Mouse (Mus musculus): ENCODE results near the gene Tmem150a. TPM values are rescaled to one million over a fixed set of nuclear protein-coding genes. Genes with fewer than 3 reads are reported as not detected.

Gene Tmem150a
- polyA plus RNA-seq, 1 experiment from 2014 or later = 21.2 TPM

GRCm38 (mm10) chr6:72364985-72365384, 9.7 kb downstream of the Tmem150a start:
- H3K27ac ChIP-seq (replicated peaks) = no peak overlapping the region
- WGBS = 72% methylated on average over 6 of the region's 6 CpGs
- no peak for ATAC-seq (ENCODE audit: low FRiP score)
- peaks cover 7% of the 10 kb centered on the region; the same call in 1 of the 2 replicates for H3K36me3 ChIP-seq
- H3K4me2 ChIP-seq = no peak overlapping the region
- H3K9me3 ChIP-seq (replicated peaks) = no peaks in the 10 kb centered on the region
- H3K27me3 ChIP-seq (replicated peaks) = no peaks in the 10 kb centered on the region
- no peak overlapping the region for H3K9ac ChIP-seq (replicated peaks)
- peaks cover 21% of the 10 kb centered on the region for H3K4me1 ChIP-seq
- no peak overlapping the region for H3K4me3 ChIP-seq (replicated peaks)

- Histone ChIP-seq H3K27me3 (replicated peaks) (no peaks in the 10 kb centered on the region), H3K4me2 (no peak overlapping the region), H3K36me3 (no peaks in the 10 kb centered on the region), H3K9ac (replicated peaks) (no peak overlapping the region), H3K4me3 (replicated peaks) (no peak overlapping the region), H3K9me3 (replicated peaks) (no peaks in the 10 kb centered on the region), H3K27ac (replicated peaks) (no peak overlapping the region), H3K4me1 (peaks cover 8% of the 10 kb centered on the region)
- ATAC-seq (ENCODE audit: low FRiP score) = no peak
- 68% methylated on average over 3 of the region's 3 CpGs for WGBS
Observed at GRCm38 (mm10) chr6:72366304-72366703, 11.1 kb downstream of the Tmem150a start.

DNA sequence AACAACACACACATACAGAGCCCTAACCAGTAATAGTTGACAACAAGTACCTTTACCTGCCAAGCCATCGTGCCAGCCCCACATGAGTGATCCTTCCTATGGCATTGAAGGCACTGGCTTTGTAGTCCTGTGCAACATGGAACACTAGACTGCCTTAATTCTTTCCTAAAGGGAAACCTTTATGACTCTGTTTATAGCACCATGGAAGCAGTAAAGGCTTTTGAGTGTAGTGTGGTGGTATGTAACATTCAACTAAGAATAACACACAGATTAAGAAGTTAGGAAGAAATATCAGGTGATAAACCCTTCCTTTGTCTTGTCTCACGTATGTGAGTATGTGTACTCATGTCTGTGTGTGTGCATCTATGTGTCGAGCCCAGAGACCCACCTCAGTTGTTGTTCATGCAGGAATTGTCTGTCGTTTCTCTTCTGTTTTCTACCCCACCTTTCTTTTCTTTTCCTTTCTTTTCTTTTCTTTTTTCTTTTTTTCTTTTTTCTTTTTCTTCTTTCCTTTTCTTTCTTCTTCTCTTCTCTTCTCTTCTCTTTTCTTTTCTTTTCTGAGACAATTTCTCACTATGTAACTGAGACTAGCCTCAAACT, 11.7 kb downstream of the Tmem150a start, which contains the start of gene Rnf181:
Gene Rnf181, minus strand, starts transcription at position 113 of the 600 bp plus-strand sequence.
- H3K27ac ChIP-seq (replicated peaks) = no peak within 1 kb of the TSS
- no peaks in the 10 kb centered on the region for H3K36me3 ChIP-seq
- no peaks in the 10 kb centered on the region for H3K9me3 ChIP-seq (replicated peaks)
- no peak within 1 kb of the TSS for H3K4me2 ChIP-seq
- no peaks in the 10 kb centered on the region for H3K27me3 ChIP-seq (replicated peaks)
- H3K9ac ChIP-seq (replicated peaks) = no peak within 1 kb of the TSS
- 0 out of 2 replicates have a peak, but pooled peaks cover 2% of the 10 kb centered on the region for H3K4me1 ChIP-seq
- no peak for ATAC-seq (ENCODE audit: low FRiP score)
- no peak within 1 kb of the TSS for H3K4me3 ChIP-seq (replicated peaks)
- WGBS = 77% methylated on average over 4 of the region's 4 CpGs

- no peak for ATAC-seq (ENCODE audit: low FRiP score)
- no peak overlapping the region for H3K9ac ChIP-seq (replicated peaks)
- H3K9me3 ChIP-seq (replicated peaks) = no peaks in the 10 kb centered on the region
- no peak overlapping the region for H3K27ac ChIP-seq (replicated peaks)
- no peaks in the 10 kb centered on the region for H3K36me3 ChIP-seq
- 78% methylated on average over 4 of the region's 4 CpGs for WGBS
- H3K4me2 ChIP-seq = no peak overlapping the region
- H3K4me3 ChIP-seq (replicated peaks) = no peak overlapping the region
- no peaks in the 10 kb centered on the region for H3K27me3 ChIP-seq (replicated peaks)
- H3K4me1 ChIP-seq = 0 out of 2 replicates have a peak, but pooled peaks cover 2% of the 10 kb centered on the region
Observed at GRCm38 (mm10) chr6:72367460-72367974, 12.3 kb downstream of the Tmem150a start.

GRCm38 (mm10) chr6:72369557-72369956, 14.3 kb downstream of the Tmem150a start:
- WGBS = 77% methylated on average over 4 of the region's 4 CpGs
- Histone ChIP-seq H3K9ac (replicated peaks) (no peak overlapping the region), H3K27ac (replicated peaks) (no peak overlapping the region), H3K4me1 (no peaks in the 10 kb centered on the region), H3K4me3 (replicated peaks) (no peak overlapping the region), H3K4me2 (no peak overlapping the region), H3K36me3 (no peaks in the 10 kb centered on the region), H3K9me3 (replicated peaks) (no peaks in the 10 kb centered on the region), H3K27me3 (replicated peaks) (no peaks in the 10 kb centered on the region)
- no peak for ATAC-seq (ENCODE audit: low FRiP score)

- no peak overlapping the region for H3K27ac ChIP-seq (replicated peaks)
- 85% methylated on average over 12 of the region's 12 CpGs for WGBS
- no peak for ATAC-seq (ENCODE audit: low FRiP score)
Observed at GRCm38 (mm10) chr6:72370091-72370490, 14.8 kb downstream of the Tmem150a start.

DNA sequence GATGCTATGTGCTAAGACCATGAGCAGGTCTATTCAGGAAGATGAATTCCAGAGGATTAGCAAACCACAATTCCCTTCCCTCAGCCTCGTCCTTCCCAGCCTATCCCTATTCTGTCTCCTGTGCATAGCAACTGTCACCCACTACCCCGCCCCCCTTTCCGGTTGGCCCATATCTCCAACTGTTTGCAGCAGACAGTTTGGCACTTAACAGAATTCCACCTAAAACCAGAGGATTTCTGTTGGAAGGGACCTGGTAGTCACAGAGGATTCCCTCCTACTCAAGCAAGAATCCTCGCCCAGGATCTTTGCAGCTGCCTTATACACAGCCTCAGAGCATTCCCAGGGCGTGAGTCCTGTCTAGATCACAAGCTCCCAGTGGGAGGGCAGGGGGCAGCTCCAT, 15.9 kb downstream of the Tmem150a start:
- Histone ChIP-seq H3K27me3 (replicated peaks) (no peaks in the 10 kb centered on the region), H3K9me3 (replicated peaks) (no peaks in the 10 kb centered on the region), H3K36me3 (no peaks in the 10 kb centered on the region), H3K4me1 (no peaks in the 10 kb centered on the region), H3K4me3 (replicated peaks) (no peak overlapping the region), H3K9ac (replicated peaks) (no peak overlapping the region), H3K27ac (replicated peaks) (no peak overlapping the region), H3K4me2 (no peak overlapping the region)
- ATAC-seq (ENCODE audit: low FRiP score) = no peak
- 57% methylated on average over 5 of the region's 5 CpGs for WGBS

More at GRCm38 (mm10) chr6:72370091-72370490, 14.8 kb downstream of the Tmem150a start:
- no peak overlapping the region for H3K4me3 ChIP-seq (replicated peaks)
- H3K9ac ChIP-seq (replicated peaks) = no peak overlapping the region
- no peaks in the 10 kb centered on the region for H3K36me3 ChIP-seq
- no peaks in the 10 kb centered on the region for H3K27me3 ChIP-seq (replicated peaks)
- H3K4me2 ChIP-seq = no peak overlapping the region
- H3K9me3 ChIP-seq (replicated peaks) = no peaks in the 10 kb centered on the region
- no peaks in the 10 kb centered on the region for H3K4me1 ChIP-seq

DNA sequence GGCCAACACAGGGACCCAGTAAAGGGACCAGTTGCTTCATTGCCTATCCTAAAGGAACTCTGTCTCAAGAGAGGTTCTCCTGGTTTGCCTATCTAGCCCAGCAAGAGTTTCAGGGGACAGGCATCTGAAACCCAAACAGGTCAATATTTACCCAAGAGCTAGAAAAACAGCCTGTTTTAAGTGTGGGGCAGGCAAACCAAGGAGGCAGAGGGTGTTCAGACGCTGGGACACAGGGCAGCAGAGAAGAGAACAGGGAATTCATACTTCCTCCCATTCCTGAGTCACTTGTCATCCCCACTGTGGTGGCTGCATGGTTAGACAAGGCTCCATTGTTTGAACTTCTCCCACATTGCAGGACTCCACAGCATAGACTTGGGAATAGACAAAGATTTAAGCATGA, 16.3 kb downstream of the Tmem150a start:
- Histone ChIP-seq H3K9ac (replicated peaks) (no peak overlapping the region), H3K9me3 (replicated peaks) (no peaks in the 10 kb centered on the region), H3K4me2 (no peak overlapping the region), H3K4me1 (no peaks in the 10 kb centered on the region), H3K27ac (replicated peaks) (no peak overlapping the region), H3K36me3 (no peaks in the 10 kb centered on the region), H3K4me3 (replicated peaks) (no peak overlapping the region), H3K27me3 (replicated peaks) (no peaks in the 10 kb centered on the region)
- WGBS = 21% methylated on average over 1 of the region's 1 CpGs
- no peak for ATAC-seq (ENCODE audit: low FRiP score)

DNA sequence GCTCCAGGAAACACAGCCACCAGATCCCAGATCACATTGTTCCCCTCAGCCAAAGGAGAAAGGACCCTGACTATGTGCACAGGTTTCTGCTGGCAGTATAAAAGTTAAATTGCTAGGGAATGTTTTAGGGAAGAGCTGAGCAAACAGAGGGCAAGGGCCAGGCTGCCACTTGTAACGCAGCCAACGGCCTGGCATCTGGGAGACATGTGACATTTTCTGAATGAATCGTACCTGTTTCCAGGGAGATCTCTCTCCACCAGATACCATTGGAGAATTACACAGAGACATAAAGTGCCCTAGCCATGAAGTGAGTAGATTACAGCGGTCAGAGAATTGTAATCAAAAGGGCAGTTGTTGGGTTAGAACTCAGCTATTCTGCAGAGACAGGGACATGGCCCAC, 17.9 kb downstream of the Tmem150a start:
- no peak overlapping the region for H3K9ac ChIP-seq (replicated peaks)
- H3K36me3 ChIP-seq = no peaks in the 10 kb centered on the region
- no peaks in the 10 kb centered on the region for H3K27me3 ChIP-seq (replicated peaks)
- no peaks in the 10 kb centered on the region for H3K9me3 ChIP-seq (replicated peaks)
- ATAC-seq (ENCODE audit: low FRiP score) = no peak
- no peak overlapping the region for H3K27ac ChIP-seq (replicated peaks)
- no peaks in the 10 kb centered on the region for H3K4me1 ChIP-seq
- WGBS = 84% methylated on average over 4 of the region's 4 CpGs
- H3K4me3 ChIP-seq (replicated peaks) = no peak overlapping the region
- H3K4me2 ChIP-seq = no peak overlapping the region

- Histone ChIP-seq H3K27me3 (replicated peaks) (peaks cover 6% of the 10 kb centered on the region), H3K36me3 (no peaks in the 10 kb centered on the region), H3K27ac (replicated peaks) (no peak overlapping the region), H3K4me2 (no peak overlapping the region), H3K4me1 (no peaks in the 10 kb centered on the region), H3K4me3 (replicated peaks) (no peak overlapping the region), H3K9ac (replicated peaks) (no peak overlapping the region), H3K9me3 (replicated peaks) (no peaks in the 10 kb centered on the region)
- ATAC-seq (ENCODE audit: low FRiP score) = no peak
- 82% methylated on average over 7 of the region's 7 CpGs for WGBS
Observed at GRCm38 (mm10) chr6:72374206-72374605, 19.0 kb downstream of the Tmem150a start.

GRCm38 (mm10) chr6:72374820-72375563, 19.7 kb downstream of the Tmem150a start:
- Histone ChIP-seq H3K4me3 (replicated peaks) (no peak overlapping the region), H3K36me3 (no peaks in the 10 kb centered on the region), H3K9ac (replicated peaks) (no peak overlapping the region), H3K9me3 (replicated peaks) (no peaks in the 10 kb centered on the region), H3K4me1 (no peaks in the 10 kb centered on the region; the same call in 1 of the 2 replicates), H3K4me2 (no peak overlapping the region), H3K27ac (replicated peaks) (no peak overlapping the region), H3K27me3 (replicated peaks) (peaks cover 14% of the 10 kb centered on the region)
- no peak for ATAC-seq (ENCODE audit: low FRiP score)
- WGBS = 86% methylated on average over 15 of the region's 15 CpGs

Data from neural tube, embryonic 15.5 days (tissue).